Mouse (Mus musculus) embryonic fibroblast, embryonic 13.5 days (primary cell): ENCODE measurements around the gene Pkig.

ENCODE experiments used
- CTCF ChIP-seq: IDR thresholded peaks from 2 replicates; pipeline ENCODE4 v1.5.1; 2011; ENCODE audit warnings: mild to moderate bottlenecking, control low read depth, low read length, moderate library complexity, borderline replicate concordance; ENCODE audit not compliant: insufficient read depth
- POLR2A ChIP-seq: IDR thresholded peaks from 2 replicates; pipeline ENCODE4 v1.6.1; 2011; ENCODE audit warnings: low read depth, mild to moderate bottlenecking, control low read depth, low read length, moderate library complexity

GRCm38 (mm10) chr2:163718951-163719603, 60.9 kb downstream of the Pkig start:
- TF ChIP-seq CTCF (peak; percentile 85), POLR2A (no peak)
